Mouse (Mus musculus) CH12.LX (cell line): ENCODE data around the gene Hrh3. TPM values are rescaled to one million over a fixed set of nuclear protein-coding genes. Genes with fewer than 3 reads are reported as not detected.

Source experiments
- DNase-seq: peaks from one replicate; pipeline ENCODE4 v3.0.0-alpha.2; 2013; ENCODE audit errors: extremely low read depth
- H3K27ac ChIP-seq: 2 replicates; pipeline ENCODE4 v1.5.1; 2012; ENCODE audit warnings: low read depth, mild to moderate bottlenecking, control low read depth, moderate library complexity; ENCODE audit not compliant: insufficient read depth
- H3K27me3 ChIP-seq: replicated peaks from 2 replicates; pipeline ENCODE3; 2012; ENCODE audit warnings: inconsistent platforms
- H3K36me3 ChIP-seq, 2 experiments: replicated peaks in 1 of 2; 2 replicates each; pipeline versions ENCODE3 to v1.6.1; 2012; ENCODE audit warnings: inconsistent platforms in 1 of 2, low read length in 1 of 2, mild to moderate bottlenecking in 1 of 2, mixed read lengths in 1 of 2, moderate library complexity in 1 of 2; ENCODE audit not compliant: control insufficient read depth in 1 of 2, insufficient read depth in 1 of 2
- H3K4me1 ChIP-seq, 2 experiments: 2 replicates each; pipeline ENCODE4 v1.6.1; 2012; ENCODE audit warnings: inconsistent platforms in 1 of 2, moderate library complexity in 1 of 2; ENCODE audit not compliant: insufficient read depth in 2 of 2, control insufficient read depth in 1 of 2
- H3K4me2 ChIP-seq: 2 replicates; pipeline ENCODE4 v1.6.1; 2012; ENCODE audit warnings: low read depth, mild to moderate bottlenecking, control low read depth; ENCODE audit not compliant: poor library complexity, insufficient read depth, severe bottlenecking
- H3K4me3 ChIP-seq, 3 experiments: fragments of 150-350 bp in 1 of 3; sonication (generic) in 1 of 3; replicated peaks in 1 of 3; 2 replicates each; pipeline versions ENCODE3 to v1.5.1; 2011 to 2012; ENCODE audit warnings: low read depth in 2 of 3, low read length in 2 of 3, mild to moderate bottlenecking in 2 of 3, moderate library complexity in 2 of 3, control low read depth in 1 of 3, improper control_type of control experiment in 1 of 3, inconsistent platforms in 1 of 3, mixed read lengths in 1 of 3; ENCODE audit not compliant: poor library complexity in 1 of 3
- H3K79me2 ChIP-seq: replicated peaks from 2 replicates; pipeline ENCODE4 v1.6.1; 2012; ENCODE audit warnings: mild to moderate bottlenecking, moderate library complexity; ENCODE audit not compliant: control insufficient read depth, poor library complexity, insufficient read depth, severe bottlenecking; ENCODE audit errors: extremely low read depth
- H3K9ac ChIP-seq: 2 replicates; pipeline ENCODE4 v1.6.1; 2012; ENCODE audit warnings: low read depth, mild to moderate bottlenecking, control low read depth, moderate library complexity; ENCODE audit not compliant: insufficient read depth
- H3K9me3 ChIP-seq: replicated peaks from 2 replicates; pipeline ENCODE3; 2012; ENCODE audit warnings: low read length, inconsistent platforms, mixed read lengths
- BHLHE40 ChIP-seq: IDR thresholded peaks from 2 replicates; pipeline ENCODE4 v1.6.1; 2011; ENCODE audit warnings: mild to moderate bottlenecking, low read depth, low read length, improper control_type of control experiment
- CTCF ChIP-seq, 2 experiments: IDR thresholded peaks in 1 of 2; conservative IDR thresholded peaks in 1 of 2; 2 replicates each; pipeline ENCODE4 v1.5.1; 2011 to 2012; ENCODE audit warnings: low read depth in 2 of 2, low read length in 2 of 2, improper control_type of control experiment in 1 of 2, inconsistent platforms in 1 of 2, mild to moderate bottlenecking in 1 of 2, moderate library complexity in 1 of 2
- E2F4 ChIP-seq: IDR thresholded peaks from 2 replicates; pipeline ENCODE4 v1.6.1; 2011; ENCODE audit warnings: low read depth, low read length, improper control_type of control experiment; ENCODE audit not compliant: insufficient replicate concordance
- ELF1 ChIP-seq: IDR thresholded peaks from 2 replicates; pipeline ENCODE4 v1.6.1; 2014; ENCODE audit warnings: low read depth, mild to moderate bottlenecking, inconsistent platforms, low read length, improper control_type of control experiment
- ETS1 ChIP-seq: conservative IDR thresholded peaks from 2 replicates; pipeline ENCODE4 v1.6.1; 2012; ENCODE audit warnings: low read depth, mild to moderate bottlenecking, inconsistent platforms, low read length, improper control_type of control experiment, moderate library complexity
- HCFC1 ChIP-seq: IDR thresholded peaks from 2 replicates; pipeline ENCODE4 v1.6.1; 2012; ENCODE audit warnings: low read depth, mild to moderate bottlenecking, inconsistent platforms, low read length, improper control_type of control experiment
- MAX ChIP-seq: IDR thresholded peaks from 2 replicates; pipeline ENCODE4 v1.6.1; 2011; ENCODE audit warnings: low read length, improper control_type of control experiment
- MAZ ChIP-seq: IDR thresholded peaks from 2 replicates; pipeline ENCODE4 v1.6.1; 2012; ENCODE audit warnings: low read depth, mild to moderate bottlenecking, inconsistent platforms, low read length, improper control_type of control experiment, moderate library complexity
- NELFE ChIP-seq: IDR thresholded peaks from 2 replicates; pipeline ENCODE4 v1.6.1; 2011; ENCODE audit warnings: low read depth, low read length, improper control_type of control experiment
- POLR2A ChIP-seq: IDR thresholded peaks from 2 replicates; pipeline ENCODE4 v1.6.1; 2011; ENCODE audit warnings: low read depth, mild to moderate bottlenecking, improper control_type of control experiment, low read length
- RCOR1 ChIP-seq: conservative IDR thresholded peaks from 2 replicates; pipeline ENCODE4 v1.6.1; 2012; ENCODE audit warnings: low read depth, mild to moderate bottlenecking, inconsistent platforms, low read length, improper control_type of control experiment
- SMC3 ChIP-seq: IDR thresholded peaks from 2 replicates; pipeline ENCODE4 v1.6.1; 2011; ENCODE audit warnings: low read depth, low read length, improper control_type of control experiment
- TBP ChIP-seq: conservative IDR thresholded peaks from 2 replicates; pipeline ENCODE4 v1.6.1; 2011; ENCODE audit warnings: low read depth, low read length, improper control_type of control experiment
- USF1 ChIP-seq: IDR thresholded peaks from 2 replicates; pipeline ENCODE4 v1.6.1; 2014; ENCODE audit warnings: low read depth, mild to moderate bottlenecking, inconsistent platforms, low read length, improper control_type of control experiment
- USF2 ChIP-seq: conservative IDR thresholded peaks from 2 replicates; pipeline ENCODE4 v1.6.1; 2011; ENCODE audit warnings: low read depth, low read length, improper control_type of control experiment
- ZKSCAN1 ChIP-seq: IDR thresholded peaks from 2 replicates; pipeline ENCODE4 v1.6.1; 2012; ENCODE audit warnings: low read depth, inconsistent platforms, low read length, improper control_type of control experiment, borderline replicate concordance
- ZMIZ1 ChIP-seq: IDR thresholded peaks from 2 replicates; pipeline ENCODE4 v1.6.1; 2012; ENCODE audit warnings: low read depth, mild to moderate bottlenecking, inconsistent platforms, low read length, improper control_type of control experiment
- dilution Hi-C: fragments of 300-500 bp; cut with MboI; formaldehyde crosslinking; loops from 2 replicates; pipeline ENCODE4 v1.14.3; 2020; ENCODE audit warnings: low sequenced_read_pairs; ENCODE audit not compliant: extremely low pct_unique_long_range_greater_than_20kb, extremely low pct_ligation_motif_present
- in situ Hi-C: fragments of 300-500 bp; cut with MboI; formaldehyde crosslinking; loops from 3 replicates; pipeline ENCODE4 v1.14.3; 2019; ENCODE audit warnings: low sequenced_read_pairs, low pct_ligation_motif_present, low pct_unique_long_range_greater_than_20kb, mixed read lengths
- polyA plus RNA-seq: library from polyadenylated mRNA; unstranded; fragments of >175 nt; gene quantifications from 2 replicates; pipeline ENCODE4 v1.2.1, GENCODE M21; 2012; ENCODE audit warnings: low read depth; ENCODE audit not compliant: insufficient read length
- total RNA-seq, 2 experiments: library from RNA; depleted of rRNA; stranded (reverse); fragments of 300-350 nt in 1 of 2; fragments of >200 nt in 1 of 2; gene quantifications; 2 replicates each; pipeline ENCODE4 v1.2.3; 2012 to 2014

Gene Hrh3
- total and polyA plus RNA-seq, 3 experiments = not detected

DNA sequence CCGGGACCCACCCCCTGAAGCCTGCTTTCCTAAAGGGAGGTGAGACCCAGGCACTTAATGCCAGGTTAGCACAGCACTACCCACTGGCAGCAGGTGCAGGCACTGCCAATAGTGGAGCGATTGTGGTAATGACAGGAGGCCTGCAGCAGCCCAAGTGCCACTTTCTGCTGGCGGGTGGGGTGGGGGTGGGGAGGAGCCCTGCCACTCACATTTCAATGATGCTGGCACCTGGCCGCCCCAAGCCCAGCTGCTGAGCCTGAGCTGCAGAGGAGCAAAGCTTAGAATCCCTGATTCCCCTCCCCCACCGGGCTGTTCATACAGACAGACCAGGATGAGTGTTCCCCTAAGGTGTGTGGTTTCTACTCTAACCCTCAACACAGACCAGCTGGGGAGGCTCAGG, 8.6 kb downstream of the Hrh3 start:
- Histone ChIP-seq H3K9me3 (no peaks in the 10 kb centered on the region), H3K4me1 (peaks cover 10 to 22% of the 10 kb centered on the region in 2 experiments), H3K27me3 (peaks cover 66% of the 10 kb centered on the region), H3K4me2 (no peak overlapping the region), H3K4me3 (no peak overlapping the region)
- DNase-seq = no peak
- TF ChIP-seq HCFC1 (no peak), RCOR1 (no peak), SMC3 (no peak), TBP (no peak), CTCF (conservative IDR thresholded peaks at IDR 0.05 in 1 of 2, IDR thresholded peaks at IDR 0.05 in 1 of 2; ENCODE audit: low read depth in 2 of 2, low read length in 2 of 2) (no peak), USF1 (no peak), ELF1 (no peak), MAZ (no peak), ZKSCAN1 (no peak), POLR2A (no peak), ZMIZ1 (no peak), ETS1 (no peak)
- TF ChIP-seq, all 38 proteins: peak for 0
- H3K36me3 ChIP-seq = no peaks in the 10 kb centered on the region
- H3K9ac ChIP-seq = no peak overlapping the region
- in situ Hi-C loops = no loop called here
- dilution Hi-C loops = no loop called here
- no peak overlapping the region for H3K27ac ChIP-seq
- H3K79me2 ChIP-seq = no peaks in the 10 kb centered on the region

DNA sequence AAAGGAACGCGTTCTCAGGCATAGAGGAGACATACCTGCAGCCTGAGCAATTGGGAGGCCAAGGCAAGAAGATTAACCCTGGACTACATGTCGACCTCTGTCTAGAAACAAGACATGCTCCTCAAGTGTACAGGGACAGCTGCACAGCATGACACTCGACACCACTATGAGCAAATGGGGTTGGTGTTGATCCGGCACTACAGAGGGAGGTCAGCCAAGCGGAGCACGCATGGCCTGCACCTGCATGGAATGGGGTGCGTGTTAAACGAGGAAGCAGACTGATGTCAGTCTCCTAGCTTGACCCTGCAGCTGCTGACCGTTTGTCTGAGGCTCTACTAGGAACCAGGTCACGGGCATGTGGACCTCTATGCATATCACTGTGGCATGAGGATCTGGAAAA, 14.0 kb downstream of the Hrh3 start:
- Histone ChIP-seq H3K4me3 (no peak overlapping the region), H3K9me3 (peaks cover 4% of the 10 kb centered on the region)
- no peak for TF ChIP-seq MAZ
- TF ChIP-seq POLR2A = no peak
- TF ChIP-seq USF2 = no peak
- TF ChIP-seq ETS1 = no peak
- TF ChIP-seq E2F4 = no peak
- TF ChIP-seq NELFE = no peak
- TF ChIP-seq BHLHE40 = peak; percentile 35; the same call in 1 of the 2 replicates
- TF ChIP-seq ELF1 = no peak
- 0 out of 2 replicates have a peak, but pooled peaks have one; percentile 12 for TF ChIP-seq MAX

More for the DNA sequence above, 14.0 kb downstream of the Hrh3 start:
- in situ Hi-C loops (no loop called here), dilution Hi-C loops (no loop called here)
- Histone ChIP-seq H3K36me3 (peaks cover 15 to 19% of the 10 kb centered on the region in 2 experiments), H3K9ac (no peak overlapping the region), H3K27ac (no peak overlapping the region), H3K79me2 (no peaks in the 10 kb centered on the region), H3K4me1 (peaks cover 5 to 17% of the 10 kb centered on the region in 2 experiments), H3K4me2 (no peak overlapping the region), H3K27me3 (peaks cover 18% of the 10 kb centered on the region)
- DNase-seq = peak; percentile 25
